Mouse (Mus musculus): ENCODE measurements around the gene Uvrag.
"Not testable (repeated sequence)": the region's sequence is repeated elsewhere in the genome, so short reads cannot be mapped to it uniquely, and the experiment has no call there.

Gene Uvrag

DNA sequence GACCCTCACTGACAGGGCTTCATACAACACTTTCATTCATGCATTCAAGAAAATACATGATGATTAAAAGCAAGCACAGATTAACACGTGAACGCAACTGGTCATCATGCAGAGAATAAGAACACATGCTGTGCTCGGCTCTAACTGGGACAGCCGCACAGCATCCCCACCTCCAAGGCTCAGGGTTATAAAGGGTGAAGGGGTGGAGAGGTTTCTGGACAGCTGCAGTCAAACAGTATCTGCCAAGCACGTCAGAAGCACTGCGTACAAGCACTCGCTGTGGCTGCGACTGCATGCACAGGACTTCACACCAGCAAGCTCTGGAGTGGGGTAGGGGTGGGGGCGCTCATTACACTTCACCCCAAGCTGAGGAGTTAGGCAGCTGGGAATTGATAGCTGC is 40.9 kb downstream of the Uvrag start:
- DNase-seq (ENCODE audit: low spot score in 2 of 2), result no peak

DNA sequence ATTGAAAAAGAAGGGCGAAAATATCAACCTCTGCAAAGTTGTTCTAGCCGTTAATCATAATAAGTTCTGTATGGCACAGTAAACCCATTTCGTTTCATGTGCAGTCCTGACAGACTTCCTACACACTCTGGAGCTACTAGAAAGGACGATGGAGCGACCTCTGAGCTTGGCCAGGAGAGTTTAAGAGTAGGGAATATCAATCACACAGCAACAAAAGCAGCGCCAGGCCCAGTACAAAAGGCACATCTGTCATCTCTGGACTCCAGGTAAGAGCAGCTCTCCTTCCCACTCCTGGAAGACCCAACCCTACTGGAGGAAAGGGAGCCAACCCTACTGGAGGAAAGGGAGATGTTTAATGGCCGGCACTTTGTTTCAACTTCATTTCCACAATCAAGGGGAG is 43.2 kb downstream of the Uvrag start:
- DNase-seq (ENCODE audit: low spot score in 2 of 2), result no peak

- DNase-seq (ENCODE audit: low spot score in 2 of 2), result no peak
Observed at GRCm38 (mm10) chr7:99097128-99097527, 43.8 kb downstream of the Uvrag start.

- DNase-seq (ENCODE audit: low spot score in 2 of 2), result peak; percentile 44 to 78
Observed at GRCm38 (mm10) chr7:99095191-99095590, 45.8 kb downstream of the Uvrag start.

DNA sequence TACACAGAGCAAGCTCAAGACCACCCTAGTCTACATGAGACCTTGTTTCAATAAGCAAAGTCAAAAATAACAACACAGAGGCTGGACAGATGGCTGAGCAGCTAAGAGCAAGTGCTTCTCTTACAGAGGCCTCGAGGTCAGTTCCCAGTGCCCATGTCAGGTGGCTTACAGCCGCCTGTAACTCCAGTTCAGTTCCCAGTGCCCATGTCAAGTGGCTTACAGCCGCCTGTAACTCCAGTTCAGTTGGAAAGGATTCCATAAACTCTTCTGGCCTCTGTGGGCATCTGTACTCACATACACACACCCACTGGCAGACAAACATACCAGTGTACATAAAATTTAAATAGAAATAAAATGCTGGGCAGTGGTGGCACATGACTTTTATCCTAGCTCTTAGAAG is 46.6 kb downstream of the Uvrag start:
- DNase-seq (ENCODE audit: low spot score in 2 of 2), result no peak

GRCm38 (mm10) chr7:99091915-99092645 is 48.9 kb downstream of the Uvrag start:
- DNase-seq (ENCODE audit: low spot score in 2 of 2), result no peak

DNA sequence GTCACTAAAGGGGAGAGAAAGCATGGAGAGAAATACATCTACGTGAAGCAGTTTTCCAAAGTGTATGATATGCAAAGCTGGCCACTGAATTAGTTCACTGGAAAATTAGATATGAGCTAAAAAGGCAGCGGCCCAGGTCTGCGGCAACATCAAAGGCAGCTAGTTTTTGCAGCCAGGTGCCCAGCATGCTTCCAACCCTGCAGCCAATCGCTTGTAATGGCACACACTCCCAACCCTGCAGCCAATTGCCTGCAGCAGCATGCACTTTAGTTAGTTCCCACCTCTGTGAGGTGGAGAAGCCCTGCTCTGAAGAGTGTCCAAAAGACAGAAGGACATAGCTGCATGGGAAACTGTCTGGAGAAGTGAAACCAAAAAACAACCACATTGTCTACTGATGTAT is 51.2 kb downstream of the Uvrag start:
- DNase-seq (ENCODE audit: low spot score in 2 of 2), result no peak

- no peak for DNase-seq (ENCODE audit: low spot score in 2 of 2)
Observed at GRCm38 (mm10) chr7:99088576-99089346, 52.2 kb downstream of the Uvrag start.

GRCm38 (mm10) chr7:99087581-99087980 is 53.4 kb downstream of the Uvrag start:
- no peak for DNase-seq (ENCODE audit: low spot score in 2 of 2)

- DNase-seq (ENCODE audit: low spot score in 2 of 2), result peak in 1 of 2 experiments; percentile 18
Observed at GRCm38 (mm10) chr7:99086646-99087443, 54.1 kb downstream of the Uvrag start.

DNA sequence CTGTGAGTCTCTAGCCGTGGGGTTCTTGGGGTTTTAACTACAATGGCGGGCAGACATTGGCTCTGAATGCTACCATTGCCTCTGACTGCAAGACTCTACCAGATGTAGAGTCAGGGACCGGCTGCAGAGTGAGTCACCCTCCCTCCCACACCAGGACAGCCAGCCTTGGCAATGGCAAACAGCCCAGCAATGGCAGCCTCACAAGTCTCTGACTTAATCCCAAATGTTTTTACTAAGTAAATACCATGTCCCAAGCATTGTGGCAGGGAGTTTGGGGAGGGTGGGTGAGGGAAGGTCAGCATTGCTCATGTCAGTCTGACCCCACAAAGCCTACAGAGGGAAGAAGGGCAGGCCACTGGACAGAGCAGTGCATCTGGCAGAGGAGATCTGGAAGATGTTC is 55.7 kb downstream of the Uvrag start:
- DNase-seq (ENCODE audit: low spot score in 2 of 2), result no peak

GRCm38 (mm10) chr7:99079522-99079921 is 61.4 kb downstream of the Uvrag start:
- peak; percentile 31 to 81 for DNase-seq (ENCODE audit: low spot score in 2 of 2)

DNA sequence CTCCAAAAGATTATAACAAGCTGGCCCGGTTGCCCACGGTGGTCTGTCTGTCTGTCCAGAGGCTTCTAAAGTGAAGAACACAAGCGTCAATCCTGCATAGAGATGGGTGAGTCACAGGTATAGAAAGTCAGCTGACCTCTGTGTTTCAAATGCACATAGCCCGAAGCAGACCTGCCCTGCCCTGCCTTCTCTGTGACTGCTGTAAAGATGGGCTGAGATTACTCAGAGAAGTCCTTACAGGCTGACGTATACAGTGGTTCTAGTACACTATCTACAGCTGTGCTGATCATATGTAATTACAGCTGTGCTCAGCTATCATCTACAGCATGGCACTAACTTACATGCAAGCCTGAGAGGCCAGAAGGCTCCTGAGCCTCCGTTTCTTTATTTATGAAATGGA is 62.1 kb downstream of the Uvrag start:
- no peak for DNase-seq (ENCODE audit: low spot score in 2 of 2)

DNA sequence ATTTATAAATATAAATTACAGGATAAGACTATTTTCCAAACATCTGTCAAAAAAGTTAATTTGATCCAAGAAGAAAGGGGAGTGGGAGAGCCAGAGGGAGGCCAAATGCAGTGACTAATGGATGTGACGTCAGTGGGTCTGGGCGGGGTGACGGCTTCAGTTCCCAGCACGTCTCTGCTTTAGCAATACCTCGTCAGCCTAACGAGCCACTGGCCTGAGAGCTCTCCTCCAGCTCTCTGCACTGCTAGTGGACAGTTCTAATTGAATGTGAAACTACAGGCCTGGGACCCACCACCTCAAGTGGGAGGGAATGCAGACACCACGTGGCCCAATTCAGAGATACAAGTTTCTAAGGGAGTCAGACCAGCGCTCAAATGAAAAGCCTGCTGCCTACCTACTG is 63.7 kb downstream of the Uvrag start:
- no peak for DNase-seq (ENCODE audit: low spot score in 2 of 2)

- DNase-seq (ENCODE audit: low spot score in 2 of 2), result no peak
Observed at GRCm38 (mm10) chr7:99075101-99075500, 65.8 kb downstream of the Uvrag start.

GRCm38 (mm10) chr7:99073734-99074372 is 67.1 kb downstream of the Uvrag start:
- no peak for DNase-seq (ENCODE audit: low spot score in 2 of 2)

DNA sequence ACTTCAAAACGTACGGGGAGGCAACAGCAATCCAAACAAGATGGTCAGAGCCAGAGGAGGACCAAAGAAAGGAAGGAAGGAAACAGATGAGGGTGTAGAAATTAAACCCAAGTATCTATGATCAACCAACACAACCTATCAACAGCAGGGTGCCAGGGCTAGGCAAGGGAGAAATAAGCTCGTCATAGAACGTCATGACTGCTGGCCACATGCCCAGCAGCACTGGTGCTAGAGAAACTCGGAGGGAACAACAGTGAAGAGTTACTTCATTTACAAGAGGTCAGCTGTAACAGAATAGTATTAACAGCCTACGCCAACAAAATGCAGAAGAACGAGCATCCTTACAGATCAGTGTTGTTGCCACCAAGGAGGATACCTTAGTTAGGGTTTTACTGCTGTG is 73.2 kb downstream of the Uvrag start:
- DNase-seq (ENCODE audit: low spot score in 2 of 2), result no peak

- no peak for DNase-seq (ENCODE audit: low spot score in 2 of 2)
Observed at GRCm38 (mm10) chr7:99065920-99066319, 75.0 kb downstream of the Uvrag start.

- no peak for DNase-seq (ENCODE audit: low spot score in 2 of 2)
Observed at GRCm38 (mm10) chr7:99065391-99065831, 75.5 kb downstream of the Uvrag start.

GRCm38 (mm10) chr7:99064795-99065194 is 76.1 kb downstream of the Uvrag start:
- no peak for DNase-seq (ENCODE audit: low spot score in 2 of 2)

DNA sequence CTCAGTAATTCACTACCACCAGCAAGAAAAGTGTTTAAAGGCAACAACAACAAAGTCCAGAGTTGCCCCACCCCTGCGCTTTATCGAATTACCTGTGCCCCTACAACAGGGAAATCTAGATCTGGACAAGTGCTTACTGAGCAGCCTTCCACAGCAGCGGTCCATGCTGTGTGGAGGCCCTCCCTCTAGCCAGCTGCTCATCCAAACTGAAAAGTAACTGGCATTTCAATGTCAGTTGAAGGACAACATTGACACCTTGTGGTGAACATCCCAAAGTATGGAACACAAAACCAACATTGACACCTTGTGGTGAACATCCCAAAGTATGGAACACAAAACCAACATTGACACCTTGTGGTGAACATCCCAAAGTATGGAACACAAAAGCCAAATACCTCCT is 78.7 kb downstream of the Uvrag start:
- DNase-seq (ENCODE audit: low spot score in 2 of 2), result not testable (repeated sequence)
